Mouse (Mus musculus): ENCODE measurements around the gene Git1. TPM values are rescaled to one million over a fixed set of nuclear protein-coding genes. Genes with fewer than 3 reads are reported as not detected.
"Not testable (repeated sequence)": the region's sequence is repeated elsewhere in the genome, so short reads cannot be mapped to it uniquely, and the experiment has no call there.

Gene Git1
- polyA plus RNA-seq, 1 experiment: 15.6 TPM

DNA sequence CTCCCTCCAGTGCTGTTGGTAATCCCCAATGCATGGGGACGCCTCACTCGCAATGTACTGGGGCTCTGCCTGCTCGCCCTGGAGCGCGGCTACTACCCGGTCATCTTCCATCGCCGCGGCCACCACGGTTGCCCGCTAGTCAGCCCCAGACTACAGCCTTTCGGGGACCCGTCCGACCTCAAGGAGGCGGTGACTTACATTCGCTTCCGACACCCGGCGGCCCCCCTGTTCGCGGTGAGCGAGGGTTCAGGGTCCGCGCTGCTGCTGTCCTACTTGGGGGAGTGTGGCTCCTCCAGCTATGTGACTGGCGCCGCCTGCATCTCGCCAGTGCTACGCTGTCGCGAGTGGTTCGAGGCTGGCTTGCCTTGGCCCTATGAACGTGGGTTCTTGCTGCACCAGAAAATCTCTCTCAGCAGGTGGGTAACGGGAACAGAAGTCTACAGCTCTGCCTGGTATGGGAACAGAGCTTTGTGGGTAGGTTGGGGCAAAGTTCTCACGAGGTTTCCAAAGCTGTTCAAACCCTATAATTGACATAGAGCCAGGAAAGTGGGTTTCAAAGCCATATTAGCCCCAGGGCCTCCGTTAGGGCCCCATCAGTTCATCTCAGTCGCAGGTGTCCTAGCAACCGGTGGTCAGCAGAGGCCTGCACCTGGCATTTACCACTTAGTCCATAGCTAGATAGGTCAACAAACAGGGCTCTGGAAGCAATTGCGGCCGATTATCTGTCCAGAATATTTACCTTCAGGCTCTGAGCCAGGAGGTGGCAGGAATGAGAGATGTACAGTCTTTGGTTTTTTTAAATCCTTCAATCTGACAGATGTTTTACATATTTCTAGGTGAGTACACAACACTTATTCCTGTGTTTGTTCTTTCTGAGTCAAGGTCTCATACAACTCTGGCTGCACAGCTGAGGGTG, 22.5 kb downstream of the Git1 start, which contains the start of gene Trp53i13:
Gene Trp53i13, minus strand, starts transcription at position 344 of the 916 bp plus-strand sequence.
- peak within 1 kb of the TSS; percentile 36; the same call in 1 of the 2 replicates for H3K27ac ChIP-seq (replicated peaks; ENCODE audit: low read depth, low read length)
- H3K4me3 ChIP-seq (ENCODE audit: insufficient read depth, low read depth, low read length): peak within 1 kb of the TSS; percentile 82
- H3K4me1 ChIP-seq (ENCODE audit: control insufficient read depth, insufficient read depth, insufficient read length, low read length): peaks cover 15% of the 10 kb centered on the region

- peak overlapping the region; percentile 82 for H3K4me3 ChIP-seq (ENCODE audit: insufficient read depth, low read depth, low read length)
- peak overlapping the region; percentile 36; the same call in 1 of the 2 replicates for H3K27ac ChIP-seq (replicated peaks; ENCODE audit: low read depth, low read length)
- peaks cover 15% of the 10 kb centered on the region for H3K4me1 ChIP-seq (ENCODE audit: control insufficient read depth, insufficient read depth, insufficient read length, low read length)
These were observed 23.4 kb downstream of the Git1 start for GRCm38 (mm10) chr11:77516553-77517425.

GRCm38 (mm10) chr11:77518051-77518798, 24.9 kb downstream of the Git1 start:
- Histone ChIP-seq H3K4me1 (ENCODE audit: control insufficient read depth, insufficient read depth, insufficient read length, low read length) (peaks cover 9% of the 10 kb centered on the region), H3K4me3 (ENCODE audit: insufficient read depth, low read depth, low read length) (no peak overlapping the region), H3K27ac (replicated peaks; ENCODE audit: low read depth, low read length) (no peak overlapping the region)

DNA sequence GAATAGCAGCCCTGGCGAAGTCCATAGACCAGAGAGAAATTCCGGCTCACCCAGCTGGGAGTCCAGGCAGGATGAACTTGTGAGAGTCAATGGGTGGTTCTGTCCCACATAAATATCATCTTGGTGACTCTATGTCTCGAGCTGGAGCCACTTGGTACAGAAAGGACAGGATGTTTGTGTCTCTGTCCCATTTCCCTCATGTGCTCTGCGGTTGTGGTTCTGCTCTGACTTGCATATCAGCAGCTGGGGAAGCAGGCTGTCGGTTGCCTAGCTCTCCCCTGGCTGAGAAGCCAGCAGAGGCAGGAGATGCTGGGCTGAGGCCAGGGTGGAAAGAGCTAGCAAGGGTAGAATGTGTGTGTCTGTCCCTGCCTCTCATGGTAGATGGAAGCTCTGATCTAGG, 25.7 kb downstream of the Git1 start, which contains the start of gene Gm10392:
Gene Gm10392, minus strand, starts transcription at position 156 of the 400 bp plus-strand sequence.
- Histone ChIP-seq H3K27ac (replicated peaks; ENCODE audit: low read depth, low read length) (no peak within 1 kb of the TSS), H3K4me1 (ENCODE audit: control insufficient read depth, insufficient read depth, insufficient read length, low read length) (peaks cover 9% of the 10 kb centered on the region), H3K4me3 (ENCODE audit: insufficient read depth, low read depth, low read length) (no peak within 1 kb of the TSS)

GRCm38 (mm10) chr11:77520601-77521529, 27.5 kb downstream of the Git1 start:
- Histone ChIP-seq H3K27ac (replicated peaks; ENCODE audit: low read depth, low read length) (no peak overlapping the region), H3K4me1 (ENCODE audit: control insufficient read depth, insufficient read depth, insufficient read length, low read length) (peaks cover 5% of the 10 kb centered on the region; the same call in 1 of the 2 replicates), H3K4me3 (ENCODE audit: insufficient read depth, low read depth, low read length) (no peak overlapping the region)

- Histone ChIP-seq H3K27ac (replicated peaks; ENCODE audit: low read depth, low read length) (no peak overlapping the region), H3K4me1 (ENCODE audit: control insufficient read depth, insufficient read depth, insufficient read length, low read length) (no peaks in the 10 kb centered on the region), H3K4me3 (ENCODE audit: insufficient read depth, low read depth, low read length) (no peak overlapping the region)
These were observed 32.6 kb downstream of the Git1 start for GRCm38 (mm10) chr11:77525804-77526486.

- H3K27ac ChIP-seq (replicated peaks; ENCODE audit: low read depth, low read length); H3K4me1 ChIP-seq (ENCODE audit: control insufficient read depth, insufficient read depth, insufficient read length, low read length); H3K4me3 ChIP-seq (ENCODE audit: insufficient read depth, low read depth, low read length): not testable (repeated sequence)
These were observed 35.1 kb downstream of the Git1 start for GRCm38 (mm10) chr11:77528420-77528819.

- Histone ChIP-seq H3K4me3 (ENCODE audit: insufficient read depth, low read depth, low read length) (no peak overlapping the region), H3K4me1 (ENCODE audit: control insufficient read depth, insufficient read depth, insufficient read length, low read length) (no peaks in the 10 kb centered on the region), H3K27ac (replicated peaks; ENCODE audit: low read depth, low read length) (no peak overlapping the region)
These were observed 36.3 kb downstream of the Git1 start for GRCm38 (mm10) chr11:77529644-77530043.

DNA sequence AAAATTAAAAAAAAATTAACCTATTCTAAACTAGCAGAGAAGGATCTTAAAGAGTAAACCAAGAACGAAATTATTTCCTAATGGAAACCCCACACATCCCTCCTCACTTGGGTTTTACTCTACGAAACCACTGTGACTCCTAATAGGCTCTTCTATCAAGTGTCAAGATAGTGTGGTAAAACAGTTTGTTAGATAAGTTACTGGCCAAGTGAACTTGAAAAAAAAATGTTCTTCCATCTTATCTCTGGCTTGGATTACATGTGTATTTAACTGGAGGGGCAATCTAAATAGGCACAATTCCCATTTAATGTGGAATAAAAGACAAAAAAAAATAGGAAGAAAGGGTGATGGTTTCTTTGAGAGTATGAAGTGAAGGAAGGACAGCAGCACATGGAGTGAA, 37.5 kb downstream of the Git1 start:
- no peak overlapping the region for H3K27ac ChIP-seq (replicated peaks; ENCODE audit: low read depth, low read length)
- H3K4me1 ChIP-seq (ENCODE audit: control insufficient read depth, insufficient read depth, insufficient read length, low read length): no peaks in the 10 kb centered on the region
- H3K4me3 ChIP-seq (ENCODE audit: insufficient read depth, low read depth, low read length): no peak overlapping the region

DNA sequence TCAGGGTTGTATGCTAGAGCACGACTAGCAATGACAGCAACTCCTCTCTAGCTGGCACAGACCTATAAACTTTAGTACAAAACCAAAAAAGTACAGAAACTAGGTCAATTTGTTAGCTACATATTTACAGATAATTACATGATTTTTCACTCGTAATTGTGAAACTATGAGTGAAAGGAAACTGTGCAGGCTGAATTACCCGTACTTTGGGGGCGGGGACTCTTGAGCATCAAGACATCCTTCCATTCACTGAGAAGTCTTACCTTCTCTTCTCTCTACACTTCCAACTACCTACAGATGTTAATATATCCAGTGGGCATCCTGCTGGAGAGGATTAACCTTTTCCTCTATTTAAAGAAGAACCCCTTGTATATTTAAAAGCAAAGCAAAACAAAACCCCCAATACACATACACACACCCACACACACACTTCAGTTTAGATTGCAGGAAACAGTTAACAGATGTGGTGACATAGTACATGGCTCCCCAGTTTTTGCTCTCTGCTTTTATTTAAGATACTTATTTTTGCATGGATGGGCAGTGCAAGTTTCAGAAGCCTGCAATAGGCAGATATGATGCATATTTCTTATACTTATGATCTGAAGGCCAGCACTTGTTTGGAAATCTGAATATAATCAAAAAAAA, 39.0 kb downstream of the Git1 start:
- Histone ChIP-seq H3K27ac (replicated peaks; ENCODE audit: low read depth, low read length) (no peak overlapping the region), H3K4me1 (ENCODE audit: control insufficient read depth, insufficient read depth, insufficient read length, low read length) (no peaks in the 10 kb centered on the region), H3K4me3 (ENCODE audit: insufficient read depth, low read depth, low read length) (no peak overlapping the region)

- H3K4me1 ChIP-seq (ENCODE audit: control insufficient read depth, insufficient read depth, insufficient read length, low read length): no peaks in the 10 kb centered on the region
- no peak overlapping the region for H3K27ac ChIP-seq (replicated peaks; ENCODE audit: low read depth, low read length)
- no peak overlapping the region for H3K4me3 ChIP-seq (ENCODE audit: insufficient read depth, low read depth, low read length)
These were observed 51.9 kb downstream of the Git1 start for GRCm38 (mm10) chr11:77545261-77545660.

Measured in brown adipose tissue, adult 24 weeks (tissue).